Mouse (Mus musculus): ENCODE data around the gene 1700001O22Rik. TPM values are rescaled to one million over a fixed set of nuclear protein-coding genes. Genes with fewer than 3 reads are reported as not detected.

Gene 1700001O22Rik
- 2.7 and 3.7 TPM in 2 replicates for polyA plus RNA-seq (2015; fragmentation: Nextera tagmentation; extraction: Ambion mirVana)

- Histone ChIP-seq H3K27me3 (peaks cover 25% of the 10 kb centered on the region), H3K9me3 (replicated peaks) (no peaks in the 10 kb centered on the region), H3K9ac (no peak within 1 kb of the TSS), H3K4me3 (replicated peaks) (no peak within 1 kb of the TSS), H3K4me2 (replicated peaks) (no peak within 1 kb of the TSS), H3K27ac (replicated peaks) (no peak within 1 kb of the TSS), H3K36me3 (no peaks in the 10 kb centered on the region), H3K4me1 (peaks cover 29% of the 10 kb centered on the region)
- ATAC-seq (ENCODE audit: insufficient number of reproducible peaks, low FRiP score, low TSS enrichment, low read depth): no peak
- WGBS: 79% methylated on average over 3 of the region's 3 CpGs
These were observed at the start of gene 1700001O22Rik for GRCm38 (mm10) chr2:30803604-30804003. Gene 1700001O22Rik, minus strand, starts transcription at chr2:30803661.

- H3K9me3 ChIP-seq (replicated peaks): no peaks in the 10 kb centered on the region
- peak overlapping the region; percentile 25; the same call in 1 of the 2 replicates for H3K4me2 ChIP-seq (replicated peaks)
- H3K27ac ChIP-seq (replicated peaks): peak overlapping the region; percentile 87
- peak; percentile 51; the same call in 1 of the 2 replicates for ATAC-seq (ENCODE audit: insufficient number of reproducible peaks, low FRiP score, low TSS enrichment, low read depth)
- peaks cover 88% of the 10 kb centered on the region for H3K4me1 ChIP-seq
- H3K9ac ChIP-seq: no peak overlapping the region
- WGBS: 10% methylated on average over 20 of the region's 20 CpGs
- no peaks in the 10 kb centered on the region for H3K36me3 ChIP-seq
- no peaks in the 10 kb centered on the region for H3K27me3 ChIP-seq
- H3K4me3 ChIP-seq (replicated peaks): no peak overlapping the region
These were observed 49.4 kb upstream of the 1700001O22Rik start for GRCm38 (mm10) chr2:30852771-30853313.

- H3K27me3 ChIP-seq: 0 out of 2 replicates have a peak, but pooled peaks cover 2% of the 10 kb centered on the region
- ATAC-seq (ENCODE audit: insufficient number of reproducible peaks, low FRiP score, low TSS enrichment, low read depth): no peak
- no peak overlapping the region for H3K9ac ChIP-seq
- H3K4me1 ChIP-seq: peaks cover 86% of the 10 kb centered on the region
- H3K36me3 ChIP-seq: no peaks in the 10 kb centered on the region
- no peaks in the 10 kb centered on the region for H3K9me3 ChIP-seq (replicated peaks)
- H3K4me2 ChIP-seq (replicated peaks): 0 out of 2 replicates have a peak overlapping the region, but pooled peaks have one; percentile 3
- H3K4me3 ChIP-seq (replicated peaks): no peak overlapping the region
- peak overlapping the region; percentile 87 for H3K27ac ChIP-seq (replicated peaks)
- 30% methylated on average over 6 of the region's 6 CpGs for WGBS
These were observed 47.1 kb upstream of the 1700001O22Rik start for GRCm38 (mm10) chr2:30850581-30850980.

GRCm38 (mm10) chr2:30848184-30848583 lies 44.7 kb upstream of the 1700001O22Rik start:
- H3K4me1 ChIP-seq: peaks cover 74% of the 10 kb centered on the region
- no peaks in the 10 kb centered on the region for H3K9me3 ChIP-seq (replicated peaks)
- no peaks in the 10 kb centered on the region for H3K36me3 ChIP-seq
- peak overlapping the region; percentile 55; the same call in 1 of the 2 replicates for H3K27ac ChIP-seq (replicated peaks)
- ATAC-seq (ENCODE audit: insufficient number of reproducible peaks, low FRiP score, low TSS enrichment, low read depth): no peak
- no peak overlapping the region for H3K9ac ChIP-seq
- whole genome bisulfite sequencing: 24% methylated on average over 8 of the region's 8 CpGs
- no peak overlapping the region for H3K4me3 ChIP-seq (replicated peaks)
- H3K4me2 ChIP-seq (replicated peaks): peak overlapping the region; percentile 72; the same call in 1 of the 2 replicates
- 0 out of 2 replicates have a peak, but pooled peaks cover 2% of the 10 kb centered on the region for H3K27me3 ChIP-seq

GRCm38 (mm10) chr2:30846723-30847122 lies 43.3 kb upstream of the 1700001O22Rik start:
- Histone ChIP-seq H3K4me1 (peaks cover 67% of the 10 kb centered on the region), H3K4me3 (replicated peaks) (peak overlapping the region; percentile 56), H3K36me3 (no peaks in the 10 kb centered on the region)

GRCm38 (mm10) chr2:30846236-30846635 lies 42.8 kb upstream of the 1700001O22Rik start:
- H3K4me2 ChIP-seq (replicated peaks): peak overlapping the region; percentile 72
- H3K9me3 ChIP-seq (replicated peaks): no peaks in the 10 kb centered on the region
- peak overlapping the region; percentile 77 for H3K27ac ChIP-seq (replicated peaks)
- H3K36me3 ChIP-seq: no peaks in the 10 kb centered on the region
- 0 out of 2 replicates have a peak, but pooled peaks cover 2% of the 10 kb centered on the region for H3K27me3 ChIP-seq
- H3K4me3 ChIP-seq (replicated peaks): peak overlapping the region; percentile 56
- peaks cover 62% of the 10 kb centered on the region for H3K4me1 ChIP-seq
- 34% methylated on average over 8 of the region's 8 CpGs for WGBS
- peak overlapping the region; percentile 54 for H3K9ac ChIP-seq
- no peak for ATAC-seq (ENCODE audit: insufficient number of reproducible peaks, low FRiP score, low TSS enrichment, low read depth)

More at GRCm38 (mm10) chr2:30846723-30847122, 43.3 kb upstream of the 1700001O22Rik start:
- Histone ChIP-seq H3K4me2 (replicated peaks) (peak overlapping the region; percentile 72), H3K9me3 (replicated peaks) (no peaks in the 10 kb centered on the region), H3K27me3 (0 out of 2 replicates have a peak, but pooled peaks cover 2% of the 10 kb centered on the region), H3K9ac (peak overlapping the region; percentile 54; the same call in 1 of the 2 replicates), H3K27ac (replicated peaks) (peak overlapping the region; percentile 55; the same call in 1 of the 2 replicates)
- 13% methylated on average over 6 of the region's 6 CpGs for WGBS
- ATAC-seq (ENCODE audit: insufficient number of reproducible peaks, low FRiP score, low TSS enrichment, low read depth): no peak

GRCm38 (mm10) chr2:30845152-30846070 lies 42.0 kb upstream of the 1700001O22Rik start:
- Histone ChIP-seq H3K4me3 (replicated peaks) (peak overlapping the region; percentile 56), H3K9me3 (replicated peaks) (no peaks in the 10 kb centered on the region), H3K4me1 (peaks cover 54% of the 10 kb centered on the region), H3K36me3 (no peaks in the 10 kb centered on the region), H3K27me3 (0 out of 2 replicates have a peak, but pooled peaks cover 2% of the 10 kb centered on the region), H3K4me2 (replicated peaks) (peak overlapping the region; percentile 72), H3K27ac (replicated peaks) (peak overlapping the region; percentile 77), H3K9ac (peak overlapping the region; percentile 54)
- under 1% methylated on average over 79 of the region's 80 CpGs for WGBS
- peak; percentile 49; the same call in 1 of the 2 replicates for ATAC-seq (ENCODE audit: insufficient number of reproducible peaks, low FRiP score, low TSS enrichment, low read depth)

- Histone ChIP-seq H3K9ac (no peak overlapping the region), H3K4me3 (replicated peaks) (no peak overlapping the region), H3K9me3 (replicated peaks) (no peaks in the 10 kb centered on the region), H3K27ac (replicated peaks) (0 out of 2 replicates have a peak overlapping the region, but pooled peaks have one; percentile 17), H3K27me3 (0 out of 2 replicates have a peak, but pooled peaks cover 2% of the 10 kb centered on the region), H3K36me3 (no peaks in the 10 kb centered on the region), H3K4me1 (peaks cover 32% of the 10 kb centered on the region), H3K4me2 (replicated peaks) (no peak overlapping the region)
- no peak for ATAC-seq (ENCODE audit: insufficient number of reproducible peaks, low FRiP score, low TSS enrichment, low read depth)
- 40% methylated on average over 10 of the region's 10 CpGs for WGBS
These were observed 39.2 kb upstream of the 1700001O22Rik start for GRCm38 (mm10) chr2:30842615-30843014.

GRCm38 (mm10) chr2:30836238-30836990 lies 33.0 kb upstream of the 1700001O22Rik start:
- Histone ChIP-seq H3K36me3 (no peaks in the 10 kb centered on the region), H3K27me3 (no peaks in the 10 kb centered on the region), H3K4me2 (replicated peaks) (peak overlapping the region; percentile 36), H3K9ac (no peak overlapping the region), H3K9me3 (replicated peaks) (no peaks in the 10 kb centered on the region), H3K27ac (replicated peaks) (peak overlapping the region; percentile 90), H3K4me3 (replicated peaks) (no peak overlapping the region), H3K4me1 (peaks cover 54% of the 10 kb centered on the region)
- WGBS: 8% methylated on average over 21 of the region's 21 CpGs
- ATAC-seq (ENCODE audit: insufficient number of reproducible peaks, low FRiP score, low TSS enrichment, low read depth): peak; percentile 53

- Histone ChIP-seq H3K4me1 (peaks cover 54% of the 10 kb centered on the region), H3K27me3 (no peaks in the 10 kb centered on the region), H3K27ac (replicated peaks) (peak within 1 kb of the TSS; percentile 96), H3K9me3 (replicated peaks) (no peaks in the 10 kb centered on the region), H3K4me3 (replicated peaks) (no peak within 1 kb of the TSS), H3K4me2 (replicated peaks) (peak within 1 kb of the TSS; percentile 25; the same call in 1 of the 2 replicates), H3K36me3 (no peaks in the 10 kb centered on the region), H3K9ac (0 out of 2 replicates have a peak within 1 kb of the TSS, but pooled peaks have one; percentile 12)
- no peak for ATAC-seq (ENCODE audit: insufficient number of reproducible peaks, low FRiP score, low TSS enrichment, low read depth)
- 47% methylated on average over 8 of the region's 10 CpGs for WGBS
These were observed 31.0 kb upstream of the 1700001O22Rik start, which contains the start of gene Prrx2 for GRCm38 (mm10) chr2:30834373-30835022. Gene Prrx2, plus strand, starts transcription at chr2:30834972.

All from embryonic facial prominence, embryonic 15.5 days (tissue).